Mouse (Mus musculus) thymus, postnatal 14 days (tissue): ENCODE results near the gene Ppp3r2.

Experiments used
- DNase-seq: peaks from one replicate; pipeline ENCODE4 v3.0.0; 2021

The Ppp3r2 gene

GRCm38 (mm10) chr4:49681812-49682211 is at the start of gene Ppp3r2:
Gene Ppp3r2 (minus strand): TSS chr4:49682024.
- no peak for DNase-seq

DNA sequence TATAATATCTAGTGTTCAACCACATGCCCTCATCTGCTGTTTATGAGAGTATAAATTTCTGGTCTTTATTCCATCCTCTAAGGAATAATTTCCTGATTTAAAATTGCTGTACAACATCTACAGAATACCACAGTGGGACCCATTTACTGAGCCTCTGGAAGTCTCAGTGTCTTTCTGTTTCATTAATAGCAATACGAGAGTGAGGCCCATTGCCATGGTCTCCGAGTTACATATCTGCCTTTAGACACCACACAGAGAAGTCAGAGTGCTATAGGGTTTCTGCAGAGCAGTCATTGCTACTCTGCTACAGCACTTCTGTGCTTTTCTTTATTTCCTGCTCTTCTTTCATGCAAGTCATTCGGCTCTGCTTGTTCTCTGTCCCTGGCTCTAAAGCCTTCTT is 47.5 kb upstream of the Ppp3r2 start:
- no peak for DNase-seq

- DNase-seq: no peak
These were observed 42.1 kb upstream of the Ppp3r2 start for GRCm38 (mm10) chr4:49723908-49724307.

- DNase-seq: no peak
These were observed 9.8 kb upstream of the Ppp3r2 start for GRCm38 (mm10) chr4:49691405-49692194.

GRCm38 (mm10) chr4:49688594-49689288 is 6.9 kb upstream of the Ppp3r2 start:
- DNase-seq: peak; percentile 11

DNA sequence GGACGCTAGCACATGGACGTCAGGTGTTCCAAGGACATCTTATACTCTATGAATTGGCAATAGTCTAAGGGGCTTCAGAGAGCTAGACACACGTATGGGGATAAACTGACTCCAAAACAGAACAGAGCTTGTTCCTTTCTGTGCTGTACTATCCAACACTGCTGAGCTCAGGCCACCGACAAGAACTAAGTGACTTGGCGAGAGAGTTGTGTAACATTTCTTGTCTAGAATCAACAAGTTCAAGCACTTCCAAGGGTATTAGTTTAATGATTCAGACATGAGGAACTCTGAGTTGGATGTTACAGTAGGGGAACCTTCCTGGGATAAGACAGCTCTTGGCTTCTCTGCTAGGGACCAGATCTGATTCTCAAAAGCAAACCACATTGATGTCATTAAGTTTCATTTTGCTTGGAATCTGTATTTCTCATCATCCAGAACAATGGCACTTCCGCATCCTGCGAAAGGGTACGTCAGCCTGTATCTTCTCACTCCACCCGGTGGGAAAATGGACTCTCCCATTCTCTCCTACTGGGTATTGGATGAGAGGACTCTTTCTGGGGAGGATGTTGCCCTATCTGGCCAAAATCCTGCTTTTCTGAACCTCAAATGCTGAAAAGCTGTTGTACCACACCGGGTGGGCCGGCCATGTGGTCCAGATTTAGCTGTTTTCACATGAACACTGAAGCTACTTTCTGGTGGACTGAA is 1.5 kb downstream of the Ppp3r2 start:
- no peak for DNase-seq

- no peak for DNase-seq
These were observed 5.0 kb downstream of the Ppp3r2 start for GRCm38 (mm10) chr4:49676790-49677189.

DNA sequence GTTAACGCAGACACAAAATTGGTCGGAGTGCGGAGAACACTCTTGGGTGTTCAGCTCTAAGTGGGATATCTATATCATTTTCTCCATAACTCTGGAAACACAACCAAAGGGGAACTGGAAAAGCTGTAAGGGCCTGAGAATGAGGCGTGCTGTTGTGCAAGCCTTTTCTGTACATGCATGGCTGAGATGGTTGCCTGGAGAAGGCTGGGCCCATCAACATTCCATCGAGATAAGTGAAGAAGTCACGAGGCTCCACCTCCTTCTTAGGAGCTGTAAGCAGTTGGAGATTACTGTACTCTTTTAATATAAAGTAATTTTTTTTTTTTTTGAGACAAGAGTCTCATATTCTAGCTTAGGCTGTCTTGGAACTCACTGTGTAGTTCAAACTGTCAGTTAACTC is 5.8 kb downstream of the Ppp3r2 start:
- DNase-seq: no peak

- no peak for DNase-seq
These were observed 17.0 kb downstream of the Ppp3r2 start for GRCm38 (mm10) chr4:49664850-49665249.

DNA sequence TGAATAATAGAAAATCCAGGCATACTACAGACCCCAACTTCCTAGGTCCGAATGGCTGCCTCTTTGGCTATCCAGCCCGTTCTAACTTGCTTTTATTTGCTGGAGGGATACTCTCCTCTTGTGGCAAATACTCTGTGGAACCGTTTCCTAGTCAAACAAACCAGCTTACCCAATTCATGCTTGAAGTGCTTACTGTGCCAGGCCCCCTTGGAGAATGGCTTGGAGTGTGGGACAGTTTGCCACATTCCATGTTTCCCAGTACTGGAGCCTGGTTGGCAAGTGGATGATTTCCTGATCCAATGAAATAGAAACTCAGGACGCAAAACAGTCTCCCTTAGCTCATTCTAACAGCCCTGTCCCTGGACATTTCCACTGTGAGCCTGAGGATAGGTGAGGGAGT is 19.6 kb downstream of the Ppp3r2 start:
- no peak for DNase-seq

DNA sequence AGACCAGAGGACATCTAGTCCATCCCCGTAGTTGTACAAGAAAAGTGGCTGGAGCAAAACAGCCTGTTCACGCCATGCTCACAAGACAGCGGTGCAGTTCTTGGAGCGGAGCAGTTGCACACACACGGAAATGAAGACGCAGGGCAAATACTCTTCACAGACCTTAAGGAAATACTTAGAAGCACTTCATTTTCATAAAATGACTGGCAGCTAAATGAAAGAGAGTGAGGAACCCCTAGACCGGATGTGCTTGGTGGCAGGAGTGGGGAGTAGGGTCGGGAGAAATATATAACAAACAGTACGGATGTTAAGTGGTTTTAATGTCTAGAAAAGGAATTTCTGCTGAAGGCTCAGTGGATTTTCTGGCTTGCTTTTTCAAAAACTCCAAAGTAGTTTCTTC is 20.2 kb downstream of the Ppp3r2 start:
- DNase-seq: no peak

DNA sequence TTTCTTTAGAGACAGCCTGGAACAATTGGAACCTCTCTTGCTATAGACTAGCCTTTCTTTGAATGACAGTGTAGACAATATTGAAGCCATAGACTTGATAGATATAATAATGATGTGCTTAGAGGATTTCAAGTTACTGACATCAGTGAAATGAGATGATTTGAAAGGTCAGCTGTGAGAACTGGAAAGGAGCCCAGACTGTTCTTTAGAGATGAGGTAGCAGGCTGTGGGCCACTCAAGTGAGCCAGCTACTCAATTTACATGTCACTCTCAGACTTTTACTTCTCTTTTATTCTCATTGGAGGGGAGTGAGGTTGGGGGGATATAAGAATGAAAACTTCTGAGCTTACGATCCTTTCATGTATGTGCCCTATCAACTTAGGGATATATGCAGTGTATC is 22.4 kb downstream of the Ppp3r2 start:
- no peak for DNase-seq

GRCm38 (mm10) chr4:49639913-49640312 is 41.9 kb downstream of the Ppp3r2 start:
- no peak for DNase-seq

DNA sequence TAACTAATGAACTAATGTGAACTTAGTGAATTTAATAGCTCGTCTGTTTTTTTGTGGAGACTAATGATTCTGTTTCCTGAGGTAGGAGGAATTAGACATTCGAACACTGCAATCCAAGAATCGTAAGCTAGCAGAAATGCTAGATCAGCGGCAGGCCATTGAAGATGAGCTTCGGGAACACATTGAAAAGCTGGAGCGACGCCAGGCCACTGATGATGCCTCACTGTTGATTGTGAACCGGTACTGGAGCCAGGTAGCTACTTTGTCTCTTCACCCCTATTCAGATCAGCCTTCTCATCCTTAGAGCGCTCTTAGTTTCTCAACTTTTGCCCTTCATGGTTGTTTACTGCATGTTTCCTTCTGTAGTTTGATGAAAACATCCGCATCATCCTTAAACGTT is 44.0 kb downstream of the Ppp3r2 start:
- DNase-seq: no peak

DNA sequence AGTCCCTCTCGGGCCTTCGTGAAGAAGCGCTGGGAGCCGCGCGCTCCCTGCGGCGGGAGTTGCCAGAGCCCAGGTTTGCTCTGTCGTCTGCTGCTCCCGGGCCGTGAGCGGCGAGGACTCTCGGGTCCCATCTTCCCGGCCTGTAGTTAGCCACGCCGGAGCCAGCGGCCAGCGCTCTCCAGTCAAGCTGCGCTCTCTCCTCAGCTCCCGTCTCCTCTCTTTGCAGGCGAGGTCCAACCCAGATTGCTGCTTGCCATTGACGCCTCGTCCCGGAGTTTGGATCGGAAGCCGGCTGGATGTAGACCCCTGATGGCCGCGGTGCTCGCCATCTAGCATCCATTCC is 49.7 kb downstream of the Ppp3r2 start:
- DNase-seq: no peak

GRCm38 (mm10) chr4:49631319-49632138 is 50.3 kb downstream of the Ppp3r2 start, which contains the start of gene Rnf20:
Gene Rnf20 (plus strand): TSS chr4:49632006.
- peak; percentile 96 for DNase-seq

GRCm38 (mm10) chr4:49628941-49629340 is 52.9 kb downstream of the Ppp3r2 start:
- no peak for DNase-seq
